Mouse (Mus musculus) MEL (cell line): Measurements from ENCODE around the gene Antxr1. TPM values are rescaled to one million over a fixed set of nuclear protein-coding genes. Genes with fewer than 3 reads are reported as not detected.

Experiments
- DNase-seq: peaks from one replicate; pipeline ENCODE4 v3.0.0; 2011; ENCODE audit warnings: low read depth, low spot score
- H3K27ac ChIP-seq: 2 replicates; pipeline ENCODE4 v1.5.1; 2012; ENCODE audit warnings: low read depth, mild to moderate bottlenecking, control low read depth, low read length, moderate library complexity; ENCODE audit not compliant: control insufficient read depth
- H3K27me3 ChIP-seq, 2 experiments: fragments of 150-350 bp in 1 of 2; sonication (generic) in 1 of 2; 2 replicates each; pipeline ENCODE4 v1.6.1; 2012; ENCODE audit warnings: low read length in 2 of 2, mild to moderate bottlenecking in 2 of 2, improper control_type of control experiment in 1 of 2, moderate library complexity in 1 of 2; ENCODE audit not compliant: insufficient read depth in 2 of 2, control insufficient read depth in 1 of 2
- H3K36me3 ChIP-seq, 2 experiments: 2 replicates each; pipeline ENCODE4 v1.6.1; 2012 to 2014; ENCODE audit warnings: low read length in 2 of 2, improper control_type of control experiment in 1 of 2, inconsistent platforms in 1 of 2, mild to moderate bottlenecking in 1 of 2; ENCODE audit not compliant: insufficient read depth in 2 of 2, control insufficient read depth in 1 of 2
- H3K4me1 ChIP-seq, 2 experiments: fragments of 150-350 bp in 1 of 2; sonication (generic) in 1 of 2; 2 replicates each; pipeline ENCODE4 v1.6.1; 2012; ENCODE audit warnings: low read length in 2 of 2, improper control_type of control experiment in 1 of 2, mild to moderate bottlenecking in 1 of 2; ENCODE audit not compliant: insufficient read depth in 2 of 2, control insufficient read depth in 1 of 2
- H3K4me3 ChIP-seq, 2 experiments: fragments of 150-350 bp in 1 of 2; sonication (generic) in 1 of 2; 2 replicates each; pipeline ENCODE4 v1.5.1; 2012; ENCODE audit warnings: low read depth in 2 of 2, low read length in 2 of 2, mild to moderate bottlenecking in 2 of 2, moderate library complexity in 2 of 2, control low read depth in 1 of 2, improper control_type of control experiment in 1 of 2; ENCODE audit not compliant: control insufficient read depth in 1 of 2, insufficient read depth in 1 of 2
- H3K79me2 ChIP-seq: 2 replicates; pipeline ENCODE4 v1.6.1; 2012; ENCODE audit warnings: mild to moderate bottlenecking, low read length, moderate library complexity; ENCODE audit not compliant: control insufficient read depth, poor library complexity, insufficient read depth
- H3K9ac ChIP-seq: 2 replicates; pipeline ENCODE4 v1.6.1; 2012; ENCODE audit warnings: low read depth, mild to moderate bottlenecking, control low read depth, low read length, moderate library complexity; ENCODE audit not compliant: control insufficient read depth, poor library complexity, severe bottlenecking
- H3K9me3 ChIP-seq: fragments of 150-350 bp; sonication (generic); replicated peaks from 2 replicates; pipeline ENCODE4 v1.6.1; 2012; ENCODE audit warnings: mild to moderate bottlenecking, low read length, improper control_type of control experiment, moderate library complexity; ENCODE audit not compliant: insufficient read depth
- CHD1 ChIP-seq: IDR thresholded peaks from 2 replicates; pipeline ENCODE4 v1.6.1; 2012; ENCODE audit warnings: low read depth, mild to moderate bottlenecking, inconsistent platforms, low read length, improper control_type of control experiment
- CHD2 ChIP-seq: IDR thresholded peaks from 2 replicates; pipeline ENCODE4 v1.6.1; 2011; ENCODE audit warnings: low read length, improper control_type of control experiment
- ETS1 ChIP-seq: IDR thresholded peaks from 2 replicates; pipeline ENCODE4 v1.6.1; 2012; ENCODE audit warnings: low read depth, mild to moderate bottlenecking, inconsistent platforms, low read length, improper control_type of control experiment, moderate library complexity
- GABPA ChIP-seq: IDR thresholded peaks from 2 replicates; pipeline ENCODE4 v1.6.1; 2012; ENCODE audit warnings: low read depth, mild to moderate bottlenecking, inconsistent platforms, low read length, improper control_type of control experiment, moderate library complexity
- MAZ ChIP-seq: IDR thresholded peaks from 2 replicates; pipeline ENCODE4 v1.6.1; 2012; ENCODE audit warnings: low read depth, mild to moderate bottlenecking, inconsistent platforms, low read length, improper control_type of control experiment
- RCOR1 ChIP-seq: IDR thresholded peaks from 2 replicates; pipeline ENCODE4 v1.6.1; 2012; ENCODE audit warnings: low read depth, mild to moderate bottlenecking, inconsistent platforms, low read length, improper control_type of control experiment
- SMC3 ChIP-seq: IDR thresholded peaks from 2 replicates; pipeline ENCODE4 v1.6.1; 2011; ENCODE audit warnings: low read depth, low read length, improper control_type of control experiment
- ZKSCAN1 ChIP-seq: IDR thresholded peaks from 2 replicates; pipeline ENCODE4 v1.6.1; 2012; ENCODE audit warnings: low read depth, mild to moderate bottlenecking, inconsistent platforms, low read length, improper control_type of control experiment, moderate library complexity
- polyA plus RNA-seq, 2 experiments: library from polyadenylated mRNA; stranded (reverse) in 1 of 2; unstranded in 1 of 2; fragments of >175 nt in 1 of 2; fragments of >200 nt in 1 of 2; gene quantifications; 2 replicates each; pipeline versions ENCODE4 v1.2.1 to v1.2.4; 2012; ENCODE audit warnings: low replicate concordance in 2 of 2, low read depth in 1 of 2; ENCODE audit not compliant: insufficient read length in 2 of 2, insufficient read depth in 1 of 2, missing spikeins in 1 of 2
- total RNA-seq: library from RNA; depleted of rRNA; stranded (reverse); fragments of 300-350 nt; gene quantifications from 2 replicates; pipeline ENCODE4 v1.2.3, GENCODE M21; 2012

The Antxr1 gene
- total and polyA plus RNA-seq, 3 experiments = 0.10 TPM; not detected in 2

DNA sequence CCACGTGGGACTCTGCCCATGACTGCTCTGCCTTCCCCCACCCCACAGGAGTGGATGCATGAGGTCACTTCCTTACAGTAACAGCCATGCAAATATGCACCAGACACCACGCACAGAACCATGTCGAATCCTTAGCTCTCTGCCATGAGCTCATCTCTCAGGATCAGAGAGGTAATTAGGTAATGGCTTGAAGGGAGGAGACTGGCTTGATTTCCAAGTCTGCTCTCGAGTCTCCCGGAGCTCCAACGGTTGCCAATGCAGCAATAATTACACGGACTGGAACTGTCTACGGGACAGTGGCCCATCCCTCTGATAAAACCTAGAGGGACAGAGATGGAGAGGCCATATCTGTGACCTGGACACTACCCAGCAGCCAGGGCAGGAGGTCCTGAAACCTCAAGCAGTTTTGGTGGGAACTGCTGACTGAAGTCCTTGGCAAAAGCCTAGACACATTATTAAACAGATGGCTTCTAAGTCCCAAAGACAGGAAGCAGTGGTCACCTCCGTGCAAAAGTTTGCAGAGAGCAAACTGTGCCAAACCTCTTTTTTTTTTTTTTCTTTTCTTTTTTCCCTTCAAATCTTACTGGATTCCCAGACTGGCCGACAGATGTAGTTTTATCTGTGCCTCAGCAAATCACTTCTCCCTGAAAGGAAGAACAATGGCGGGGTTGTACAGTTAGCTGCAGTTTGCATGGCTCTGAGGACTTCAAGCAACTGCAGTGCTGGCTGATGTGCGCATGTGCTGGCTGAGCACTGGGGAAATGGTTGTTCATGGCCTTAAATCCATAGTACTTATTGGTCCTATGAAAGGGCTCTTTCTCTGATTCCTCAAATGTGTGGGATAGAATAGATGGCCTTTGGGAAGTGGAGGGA lies 174.0 kb downstream of the Antxr1 start:
- no peak overlapping the region for H3K4me3 ChIP-seq
- H3K27me3 ChIP-seq = peaks cover 8 to 13% of the 10 kb centered on the region in 2 experiments
- no peak for DNase-seq
- H3K4me1 ChIP-seq = no peaks in the 10 kb centered on the region
- no peak for TF ChIP-seq SMC3
- no peaks in the 10 kb centered on the region for H3K36me3 ChIP-seq
- no peak overlapping the region for H3K9ac ChIP-seq
- H3K79me2 ChIP-seq = no peaks in the 10 kb centered on the region
- no peaks in the 10 kb centered on the region for H3K9me3 ChIP-seq
- H3K27ac ChIP-seq = no peak overlapping the region

DNA sequence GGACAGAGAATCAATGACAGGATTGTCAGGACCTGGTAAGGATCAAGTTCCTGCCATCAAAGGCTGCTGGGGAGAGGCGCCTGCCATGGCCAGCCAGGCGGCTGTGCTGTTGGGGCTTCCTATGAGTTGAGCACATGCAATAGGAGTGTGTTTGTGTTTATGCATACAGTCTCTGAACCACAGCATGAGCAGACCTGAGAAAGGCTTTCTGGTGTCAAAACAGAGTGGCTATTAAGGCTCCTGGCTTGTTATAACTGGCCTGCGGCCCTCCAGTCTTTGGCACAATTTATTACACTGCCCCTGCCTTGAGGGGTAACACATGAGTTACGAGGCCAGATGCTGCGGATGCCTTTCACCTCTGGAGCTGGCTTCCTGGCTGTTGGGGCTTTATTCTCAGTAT lies 175.4 kb downstream of the Antxr1 start:
- TF ChIP-seq CHD2 = no peak
- Histone ChIP-seq H3K9ac (no peak overlapping the region), H3K4me3 (no peak overlapping the region), H3K79me2 (no peaks in the 10 kb centered on the region), H3K27ac (no peak overlapping the region), H3K36me3 (no peaks in the 10 kb centered on the region), H3K9me3 (no peaks in the 10 kb centered on the region), H3K4me1 (no peaks in the 10 kb centered on the region), H3K27me3 (peaks cover 9 to 12% of the 10 kb centered on the region in 2 experiments)
- no peak for DNase-seq

DNA sequence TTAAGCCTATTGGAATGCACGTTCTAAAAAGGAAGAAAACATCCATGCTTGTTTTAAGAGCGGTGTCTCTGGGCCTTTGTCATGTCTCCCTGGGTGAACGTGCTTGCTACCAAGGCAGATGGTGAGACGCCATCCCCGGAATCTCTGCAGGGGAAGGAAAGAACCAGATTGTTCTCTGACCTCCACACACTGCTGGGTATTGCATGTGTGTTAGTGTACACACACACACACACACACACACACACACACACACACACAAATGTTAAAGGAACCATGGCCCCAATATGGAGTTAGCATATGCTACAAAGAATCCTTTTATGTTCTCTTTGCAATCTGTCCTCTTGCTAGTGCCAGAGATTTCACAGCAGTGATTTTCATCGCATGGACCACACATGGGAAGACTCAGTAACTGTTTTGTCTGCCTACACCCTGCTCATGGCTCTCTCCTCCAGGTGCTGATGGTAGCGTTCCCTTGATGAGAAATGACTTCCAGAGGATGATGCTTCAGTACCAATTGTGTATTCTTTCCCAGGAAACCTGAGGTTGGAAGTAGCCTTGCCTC lies 177.5 kb downstream of the Antxr1 start:
- Histone ChIP-seq H3K36me3 (no peaks in the 10 kb centered on the region), H3K9me3 (no peaks in the 10 kb centered on the region), H3K9ac (no peak overlapping the region), H3K27ac (no peak overlapping the region), H3K4me1 (peaks cover 0 to 7% of the 10 kb centered on the region in 2 experiments; a peak in 2 of 4 replicates), H3K79me2 (no peaks in the 10 kb centered on the region), H3K27me3 (peaks cover 9 to 10% of the 10 kb centered on the region in 2 experiments), H3K4me3 (no peak overlapping the region)
- no peak for DNase-seq
- TF ChIP-seq ZKSCAN1 (no peak), ETS1 (no peak), MAZ (no peak)

DNA sequence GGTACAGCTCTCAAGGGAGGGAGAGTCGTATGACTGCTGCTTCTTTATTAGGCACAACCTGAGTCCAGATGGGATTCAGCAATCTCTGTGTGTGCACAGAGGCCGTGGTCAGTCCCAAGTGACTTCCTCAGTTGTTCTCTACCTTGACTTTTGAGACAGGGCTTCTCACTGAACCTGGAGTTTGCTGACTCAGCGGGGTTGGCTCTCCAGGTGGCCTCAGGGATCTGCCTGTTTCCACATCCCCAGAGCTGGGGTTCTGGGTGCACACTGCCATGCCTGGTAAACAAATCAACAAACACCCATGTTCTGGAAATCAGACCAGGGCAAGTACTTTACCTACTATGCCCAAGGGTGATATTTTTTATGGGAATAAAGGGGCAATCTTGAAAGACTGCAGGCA lies 181.8 kb downstream of the Antxr1 start:
- peaks cover 0 to 4% of the 10 kb centered on the region in 2 experiments; a peak in 2 of 4 replicates for H3K36me3 ChIP-seq
- no peak overlapping the region for H3K9ac ChIP-seq
- no peaks in the 10 kb centered on the region for H3K9me3 ChIP-seq
- DNase-seq = peak; percentile 13
- H3K4me3 ChIP-seq = no peak overlapping the region
- H3K27ac ChIP-seq = no peak overlapping the region
- no peaks in the 10 kb centered on the region for H3K79me2 ChIP-seq
- H3K4me1 ChIP-seq = peaks cover 8 to 17% of the 10 kb centered on the region in 2 experiments
- H3K27me3 ChIP-seq = peaks cover 0 to 4% of the 10 kb centered on the region in 2 experiments; a peak in 3 of 4 replicates
- TF ChIP-seq CHD1 (no peak), RCOR1 (no peak), GABPA (no peak)
